Mouse (Mus musculus): ENCODE data around the gene Elf1. TPM values are rescaled to one million over a fixed set of nuclear protein-coding genes. Genes with fewer than 3 reads are reported as not detected.
"Not testable (repeated sequence)": the region's sequence is repeated elsewhere in the genome, so short reads cannot be mapped to it uniquely, and the experiment has no call there.

Elf1 gene
- 21.9 and 22.2 TPM in 2 replicates for polyA plus RNA-seq (2015; fragmentation: Nextera tagmentation; extraction: Ambion mirVana)

GRCm38 (mm10) chr14:79480624-79481338 is at the start of gene Elf1:
Elf1 (plus strand) TSS chr14:79481194.
- H3K4me3 ChIP-seq (ENCODE audit: low read length), result peak within 1 kb of the TSS; percentile 99
- H3K27me3 ChIP-seq (replicated peaks; ENCODE audit: control insufficient read depth, insufficient read depth, low read length), result no peaks in the 10 kb centered on the region
- ATAC-seq, result peak; percentile 83
- peak within 1 kb of the TSS; percentile 100 for H3K9ac ChIP-seq (ENCODE audit: low read depth, low read length)
- peak within 1 kb of the TSS; percentile 100 for H3K27ac ChIP-seq (ENCODE audit: low read length)
- H3K36me3 ChIP-seq (ENCODE audit: control insufficient read depth, insufficient read depth, low read length), result no peaks in the 10 kb centered on the region
- H3K9me3 ChIP-seq (ENCODE audit: control insufficient read depth, low read length), result no peaks in the 10 kb centered on the region
- peak within 1 kb of the TSS; percentile 93 for H3K4me2 ChIP-seq (ENCODE audit: low read depth, low read length)
- WGBS, result under 1% methylated on average over 88 of the region's 96 CpGs
- peaks cover 34% of the 10 kb centered on the region for H3K4me1 ChIP-seq (ENCODE audit: control insufficient read depth, insufficient read depth, low read length)

GRCm38 (mm10) chr14:79434068-79434467 is 46.9 kb upstream of the Elf1 start:
- WGBS, result 85% methylated on average over 1 of the region's 1 CpGs
- no peak overlapping the region for H3K4me2 ChIP-seq (ENCODE audit: low read depth, low read length)
- H3K27ac ChIP-seq (ENCODE audit: low read length), result no peak overlapping the region

GRCm38 (mm10) chr14:79440655-79441054 is 40.3 kb upstream of the Elf1 start:
- Histone ChIP-seq H3K4me2 (ENCODE audit: low read depth, low read length) (no peak overlapping the region), H3K9me3 (ENCODE audit: control insufficient read depth, low read length) (no peaks in the 10 kb centered on the region), H3K36me3 (ENCODE audit: control insufficient read depth, insufficient read depth, low read length) (no peaks in the 10 kb centered on the region), H3K9ac (ENCODE audit: low read depth, low read length) (no peak overlapping the region), H3K4me1 (ENCODE audit: control insufficient read depth, insufficient read depth, low read length) (no peaks in the 10 kb centered on the region), H3K27ac (ENCODE audit: low read length) (no peak overlapping the region), H3K4me3 (ENCODE audit: low read length) (no peak overlapping the region), H3K27me3 (replicated peaks; ENCODE audit: control insufficient read depth, insufficient read depth, low read length) (no peaks in the 10 kb centered on the region)
- WGBS, result 93% methylated on average over 2 of the region's 2 CpGs
- no peak for ATAC-seq

More at GRCm38 (mm10) chr14:79434068-79434467, 46.9 kb upstream of the Elf1 start:
- no peaks in the 10 kb centered on the region for H3K27me3 ChIP-seq (replicated peaks; ENCODE audit: control insufficient read depth, insufficient read depth, low read length)
- H3K4me3 ChIP-seq (ENCODE audit: low read length), result no peak overlapping the region
- no peaks in the 10 kb centered on the region for H3K9me3 ChIP-seq (ENCODE audit: control insufficient read depth, low read length)
- no peak overlapping the region for H3K9ac ChIP-seq (ENCODE audit: low read depth, low read length)
- no peak for ATAC-seq
- H3K36me3 ChIP-seq (ENCODE audit: control insufficient read depth, insufficient read depth, low read length), result no peaks in the 10 kb centered on the region
- no peaks in the 10 kb centered on the region for H3K4me1 ChIP-seq (ENCODE audit: control insufficient read depth, insufficient read depth, low read length)

GRCm38 (mm10) chr14:79441441-79441840 is 39.6 kb upstream of the Elf1 start:
- H3K27me3 ChIP-seq (replicated peaks; ENCODE audit: control insufficient read depth, insufficient read depth, low read length), result no peaks in the 10 kb centered on the region
- WGBS, result 82% methylated on average over 5 of the region's 5 CpGs
- H3K27ac ChIP-seq (ENCODE audit: low read length), result no peak overlapping the region
- no peaks in the 10 kb centered on the region for H3K9me3 ChIP-seq (ENCODE audit: control insufficient read depth, low read length)
- no peak overlapping the region for H3K4me2 ChIP-seq (ENCODE audit: low read depth, low read length)
- no peak overlapping the region for H3K4me3 ChIP-seq (ENCODE audit: low read length)
- no peaks in the 10 kb centered on the region for H3K36me3 ChIP-seq (ENCODE audit: control insufficient read depth, insufficient read depth, low read length)
- no peaks in the 10 kb centered on the region for H3K4me1 ChIP-seq (ENCODE audit: control insufficient read depth, insufficient read depth, low read length)
- ATAC-seq, result no peak
- H3K9ac ChIP-seq (ENCODE audit: low read depth, low read length), result no peak overlapping the region

GRCm38 (mm10) chr14:79444601-79445000 is 36.4 kb upstream of the Elf1 start:
- 81% methylated on average over 9 of the region's 9 CpGs for WGBS
- no peaks in the 10 kb centered on the region for H3K27me3 ChIP-seq (replicated peaks; ENCODE audit: control insufficient read depth, insufficient read depth, low read length)
- H3K27ac ChIP-seq (ENCODE audit: low read length), result no peak overlapping the region
- no peaks in the 10 kb centered on the region for H3K36me3 ChIP-seq (ENCODE audit: control insufficient read depth, insufficient read depth, low read length)
- no peak overlapping the region for H3K9ac ChIP-seq (ENCODE audit: low read depth, low read length)
- H3K4me3 ChIP-seq (ENCODE audit: low read length), result no peak overlapping the region
- no peaks in the 10 kb centered on the region for H3K9me3 ChIP-seq (ENCODE audit: control insufficient read depth, low read length)
- H3K4me2 ChIP-seq (ENCODE audit: low read depth, low read length), result no peak overlapping the region
- ATAC-seq, result no peak
- H3K4me1 ChIP-seq (ENCODE audit: control insufficient read depth, insufficient read depth, low read length), result no peaks in the 10 kb centered on the region

- WGBS, result 69% methylated on average over 16 of the region's 16 CpGs
- no peaks in the 10 kb centered on the region for H3K9me3 ChIP-seq (ENCODE audit: control insufficient read depth, low read length)
- no peak for ATAC-seq
Measured at GRCm38 (mm10) chr14:79445055-79445620, 35.9 kb upstream of the Elf1 start.

GRCm38 (mm10) chr14:79451681-79452590 is 29.1 kb upstream of the Elf1 start, which contains the start of gene Kbtbd6:
Kbtbd6 (plus strand) TSS chr14:79451835.
- H3K27ac ChIP-seq (ENCODE audit: low read length), result peak within 1 kb of the TSS; percentile 23; the same call in 1 of the 2 replicates
- peak within 1 kb of the TSS; percentile 53 for H3K9ac ChIP-seq (ENCODE audit: low read depth, low read length)
- not testable (repeated sequence) for H3K9me3 ChIP-seq (ENCODE audit: control insufficient read depth, low read length); H3K27me3 ChIP-seq (replicated peaks; ENCODE audit: control insufficient read depth, insufficient read depth, low read length); H3K36me3 ChIP-seq (ENCODE audit: control insufficient read depth, insufficient read depth, low read length); H3K4me1 ChIP-seq (ENCODE audit: control insufficient read depth, insufficient read depth, low read length)
- WGBS, result 4% methylated on average over 29 of the region's 89 CpGs
- H3K4me2 ChIP-seq (ENCODE audit: low read depth, low read length), result peak within 1 kb of the TSS; percentile 57
- peak; percentile 89 for ATAC-seq
- peak within 1 kb of the TSS; percentile 56 for H3K4me3 ChIP-seq (ENCODE audit: low read length)

More at GRCm38 (mm10) chr14:79445055-79445620, 35.9 kb upstream of the Elf1 start:
- no peaks in the 10 kb centered on the region for H3K4me1 ChIP-seq (ENCODE audit: control insufficient read depth, insufficient read depth, low read length)
- H3K4me3 ChIP-seq (ENCODE audit: low read length), result no peak overlapping the region
- no peak overlapping the region for H3K9ac ChIP-seq (ENCODE audit: low read depth, low read length)
- H3K36me3 ChIP-seq (ENCODE audit: control insufficient read depth, insufficient read depth, low read length), result no peaks in the 10 kb centered on the region
- no peak overlapping the region for H3K27ac ChIP-seq (ENCODE audit: low read length)
- H3K27me3 ChIP-seq (replicated peaks; ENCODE audit: control insufficient read depth, insufficient read depth, low read length), result no peaks in the 10 kb centered on the region
- H3K4me2 ChIP-seq (ENCODE audit: low read depth, low read length), result no peak overlapping the region

GRCm38 (mm10) chr14:79452591-79452934 is 28.4 kb upstream of the Elf1 start:
- WGBS, result 98% methylated on average over 6 of the region's 10 CpGs

GRCm38 (mm10) chr14:79460401-79460800 is 20.6 kb upstream of the Elf1 start:
- H3K36me3 ChIP-seq (ENCODE audit: control insufficient read depth, insufficient read depth, low read length), result peaks cover 4% of the 10 kb centered on the region; the same call in 1 of the 2 replicates
- H3K9me3 ChIP-seq (ENCODE audit: control insufficient read depth, low read length), result no peaks in the 10 kb centered on the region
- no peak overlapping the region for H3K4me3 ChIP-seq (ENCODE audit: low read length)
- no peak overlapping the region for H3K4me2 ChIP-seq (ENCODE audit: low read depth, low read length)
- 88% methylated on average over 1 of the region's 1 CpGs for WGBS
- no peak for ATAC-seq
- H3K27ac ChIP-seq (ENCODE audit: low read length), result no peak overlapping the region
- no peaks in the 10 kb centered on the region for H3K27me3 ChIP-seq (replicated peaks; ENCODE audit: control insufficient read depth, insufficient read depth, low read length)
- H3K9ac ChIP-seq (ENCODE audit: low read depth, low read length), result no peak overlapping the region
- no peaks in the 10 kb centered on the region for H3K4me1 ChIP-seq (ENCODE audit: control insufficient read depth, insufficient read depth, low read length)

More at GRCm38 (mm10) chr14:79452591-79452934, 28.4 kb upstream of the Elf1 start:
- H3K27ac ChIP-seq (ENCODE audit: low read length); H3K9me3 ChIP-seq (ENCODE audit: control insufficient read depth, low read length); H3K36me3 ChIP-seq (ENCODE audit: control insufficient read depth, insufficient read depth, low read length); H3K4me2 ChIP-seq (ENCODE audit: low read depth, low read length); H3K4me3 ChIP-seq (ENCODE audit: low read length); H3K9ac ChIP-seq (ENCODE audit: low read depth, low read length); H3K4me1 ChIP-seq (ENCODE audit: control insufficient read depth, insufficient read depth, low read length); H3K27me3 ChIP-seq (replicated peaks; ENCODE audit: control insufficient read depth, insufficient read depth, low read length): not testable (repeated sequence)
- peak; percentile 10; the same call in 1 of the 2 replicates for ATAC-seq
